Mouse (Mus musculus) duodenum, adult 2 months (tissue): Measurements from ENCODE around the gene Trarg1. TPM values are rescaled to one million over a fixed set of nuclear protein-coding genes. Genes with fewer than 3 reads are reported as not detected.

ENCODE experiments used
- polyA plus RNA-seq: library from polyadenylated mRNA; depleted of rRNA; stranded (reverse); fragments of >200 nt; gene quantifications from 2 replicates; pipeline ENCODE4 v1.2.3, GENCODE M21; 2012; ENCODE audit warnings: low replicate concordance; rRNA removed

The Trarg1 gene
- 0.77 and 1.4 TPM in 2 replicates for polyA plus RNA-seq

GRCm38 (mm10) chr11:76679508-76679907, at the start of gene Trarg1:
Gene Trarg1, plus strand, starts transcription at chr11:76679808.

DNA sequence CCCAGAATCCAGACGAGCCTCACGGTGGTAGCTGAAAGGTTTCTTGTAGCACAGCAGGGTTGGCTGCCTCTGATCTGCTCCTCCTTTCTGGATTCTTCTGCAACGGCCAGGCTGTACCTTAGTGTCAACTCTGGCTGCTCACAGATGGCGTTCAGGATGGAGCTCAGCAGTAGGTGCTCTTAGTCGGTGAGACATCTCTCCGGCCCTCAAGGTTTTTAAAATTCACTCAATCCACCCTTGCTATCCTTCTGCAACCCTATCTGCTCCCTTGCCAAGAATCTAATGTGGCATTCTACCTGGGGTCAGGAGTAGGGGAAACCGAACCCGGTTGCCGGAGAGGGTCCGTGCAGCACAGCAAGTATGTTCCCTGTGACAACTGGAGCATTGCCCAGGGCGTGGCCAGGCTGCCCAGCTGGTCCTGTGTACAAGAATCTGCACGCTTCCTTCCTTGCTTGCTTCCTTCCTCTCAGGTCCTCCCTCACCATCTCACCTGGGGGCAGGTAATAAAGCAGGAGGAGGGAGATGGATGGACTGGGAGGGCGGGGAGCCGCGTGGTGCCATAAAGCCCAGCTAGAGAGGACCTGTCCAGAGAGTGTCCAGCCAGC, 7.6 kb upstream of the Trarg1 start, which contains the start of gene Bhlha9:
Bhlha9 (plus strand) TSS at position 600 of the 605 bp plus-strand sequence.

Other genes with a start within 250 kb of the Trarg1 start
- gene Abr, start 57.5 kb upstream of the Trarg1 start, polyA plus RNA-seq, result 94.7 and 118 TPM in 2 replicates
- 0.14 TPM in 1 of 2 replicates, not detected in the other for gene Bhlha9, start 7.3 kb upstream of the Trarg1 start, polyA plus RNA-seq
- 9.5 and 9.7 TPM in 2 replicates for gene Gosr1, start 83.8 kb downstream of the Trarg1 start, polyA plus RNA-seq
- gene Cpd, start 167.2 kb downstream of the Trarg1 start, polyA plus RNA-seq, result 6.7 and 20.7 TPM in 2 replicates
- 0.22 and 1.00 TPM in 2 replicates for gene Tmigd1, start 222.4 kb downstream of the Trarg1 start, polyA plus RNA-seq
- gene Blmh, start 245.0 kb downstream of the Trarg1 start, polyA plus RNA-seq, result 1.9 and 2.7 TPM in 2 replicates